Mouse (Mus musculus) c-Kit-positive CD71-positive TER-119-positive erythroid progenitor cells, embryonic 14.5 days (primary cell): ENCODE measurements around the gene Abi3bp.

ENCODE experiments used
- DNase-seq: peaks from one replicate; pipeline ENCODE4 v3.0.0-alpha.2; 2013; ENCODE audit warnings: low spot score

The Abi3bp gene

DNA sequence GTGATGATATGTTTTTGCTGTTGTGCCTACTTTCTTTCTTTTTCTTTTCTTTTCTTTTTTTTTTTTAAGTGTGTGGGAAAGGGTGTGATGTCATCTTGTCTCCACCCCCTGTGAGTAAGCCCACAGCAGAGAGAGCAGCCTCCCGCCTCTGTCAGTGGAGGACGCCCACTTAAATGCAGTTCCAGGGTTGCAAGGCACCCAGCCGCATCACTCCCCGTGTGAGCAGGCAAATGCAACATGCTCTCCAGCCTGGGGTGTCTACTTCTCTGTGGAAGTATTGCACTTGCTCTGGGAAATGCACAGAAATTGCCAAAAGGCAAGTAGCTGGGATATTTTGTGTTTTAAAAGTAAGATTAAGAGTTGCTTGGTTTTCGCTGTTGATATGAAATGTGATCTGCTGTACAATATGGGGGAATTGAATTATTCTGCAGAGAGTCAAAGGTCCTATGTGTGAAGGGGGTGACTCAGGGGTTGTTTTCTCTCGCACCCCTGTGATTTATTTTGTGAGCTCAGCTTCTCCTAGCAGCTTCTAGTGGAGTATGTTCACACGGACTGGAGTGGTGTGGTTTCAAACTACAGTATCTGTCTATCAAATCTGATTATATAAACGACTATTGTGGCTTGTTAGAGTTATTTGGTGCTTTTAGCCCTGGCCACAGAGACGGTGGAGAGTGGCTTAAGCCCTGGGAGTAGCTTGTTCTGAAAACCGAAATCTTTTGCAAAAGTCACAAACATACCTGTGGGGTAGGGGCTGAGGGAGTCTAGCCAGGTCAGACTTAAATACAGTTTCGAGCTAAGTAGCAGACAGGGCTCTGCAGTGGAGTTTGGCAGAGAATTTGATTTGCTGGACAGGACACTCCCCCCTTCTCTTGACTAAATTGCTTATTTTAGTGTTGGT, at the start of gene Abi3bp:
TSS of gene Abi3bp (plus strand) at position 202 of the 898 bp plus-strand sequence.
- DNase-seq, result no peak

DNA sequence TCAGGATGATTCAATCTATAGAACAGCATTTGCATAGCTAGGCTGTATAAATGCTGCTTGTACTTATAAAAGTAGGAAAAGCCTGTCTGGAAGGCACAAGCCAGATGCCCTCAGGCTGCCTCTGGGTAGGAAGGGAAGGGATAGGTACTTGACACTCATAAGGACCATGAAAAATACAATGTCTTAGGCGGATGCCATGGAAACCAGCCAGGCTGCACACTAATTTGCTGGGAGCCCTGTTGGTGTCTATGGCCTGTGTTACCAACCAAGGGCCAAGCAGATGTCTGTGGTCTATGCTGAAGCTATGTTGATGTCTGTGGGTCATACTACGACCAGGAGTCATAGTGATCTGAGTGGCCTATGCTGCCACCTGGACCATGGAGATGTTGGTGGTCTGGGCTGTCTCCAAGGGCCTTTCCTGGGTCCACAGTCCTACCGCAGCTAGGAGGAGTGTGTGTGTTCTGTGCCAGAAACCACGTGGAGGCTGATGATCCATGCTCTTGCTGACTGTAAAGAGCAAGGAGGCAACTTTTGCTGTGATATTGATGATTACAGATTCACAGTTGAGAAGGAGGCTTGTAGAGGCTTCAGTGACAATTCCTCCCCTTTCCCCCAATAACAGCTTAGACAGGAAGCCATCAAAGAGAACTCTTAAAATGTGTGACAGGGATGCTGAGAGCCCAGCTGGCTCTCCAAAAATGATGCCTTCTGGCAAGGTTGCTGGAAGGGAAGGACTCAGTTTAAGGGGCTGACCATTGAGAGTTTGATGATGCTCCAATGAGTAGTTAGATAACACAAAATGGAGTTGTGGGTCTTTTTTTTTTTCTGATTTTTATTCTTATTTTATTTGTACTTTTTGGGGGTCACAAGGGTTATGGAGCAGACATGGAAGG, 42.1 kb upstream of the Abi3bp start:
- no peak for DNase-seq

DNA sequence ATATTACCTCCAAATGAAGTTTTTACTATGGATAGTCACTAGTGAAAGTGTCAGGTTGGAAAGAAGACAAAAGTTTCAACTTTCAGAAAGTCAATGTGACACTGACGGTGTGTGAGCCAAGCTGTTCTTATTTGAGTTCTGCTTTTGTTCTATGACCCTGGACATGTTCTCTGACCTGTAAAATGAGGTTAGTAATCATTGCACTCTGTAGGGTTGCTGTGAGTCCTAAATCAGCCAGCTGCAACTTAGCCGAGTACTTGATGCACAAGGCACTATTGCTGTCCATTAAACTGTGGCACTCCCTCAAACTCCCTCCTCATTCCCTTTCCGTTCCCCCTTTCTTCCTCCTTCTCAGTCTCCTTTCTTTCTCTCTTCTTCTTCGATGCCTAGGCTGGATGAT, 37.4 kb upstream of the Abi3bp start:
- DNase-seq, result no peak

DNA sequence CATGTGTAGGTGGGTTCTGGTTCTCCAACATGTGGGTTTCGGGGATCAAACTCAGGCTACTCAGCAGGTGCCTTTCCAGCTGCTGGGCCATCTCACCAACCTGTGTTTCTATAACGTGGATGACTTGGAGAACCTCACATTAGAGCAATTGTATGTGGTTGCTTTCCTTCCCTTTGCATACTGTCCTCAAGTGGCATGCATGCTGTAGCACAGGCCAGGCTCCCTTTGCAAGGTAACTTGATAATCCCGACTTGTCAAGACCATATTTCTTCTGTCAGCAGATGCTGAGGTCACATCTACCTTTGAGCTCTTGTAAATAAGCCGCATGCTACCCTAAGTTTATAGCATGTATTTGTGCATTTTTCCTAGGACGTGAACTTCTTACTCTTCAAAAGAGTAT, 36.6 kb upstream of the Abi3bp start:
- DNase-seq, result no peak

DNA sequence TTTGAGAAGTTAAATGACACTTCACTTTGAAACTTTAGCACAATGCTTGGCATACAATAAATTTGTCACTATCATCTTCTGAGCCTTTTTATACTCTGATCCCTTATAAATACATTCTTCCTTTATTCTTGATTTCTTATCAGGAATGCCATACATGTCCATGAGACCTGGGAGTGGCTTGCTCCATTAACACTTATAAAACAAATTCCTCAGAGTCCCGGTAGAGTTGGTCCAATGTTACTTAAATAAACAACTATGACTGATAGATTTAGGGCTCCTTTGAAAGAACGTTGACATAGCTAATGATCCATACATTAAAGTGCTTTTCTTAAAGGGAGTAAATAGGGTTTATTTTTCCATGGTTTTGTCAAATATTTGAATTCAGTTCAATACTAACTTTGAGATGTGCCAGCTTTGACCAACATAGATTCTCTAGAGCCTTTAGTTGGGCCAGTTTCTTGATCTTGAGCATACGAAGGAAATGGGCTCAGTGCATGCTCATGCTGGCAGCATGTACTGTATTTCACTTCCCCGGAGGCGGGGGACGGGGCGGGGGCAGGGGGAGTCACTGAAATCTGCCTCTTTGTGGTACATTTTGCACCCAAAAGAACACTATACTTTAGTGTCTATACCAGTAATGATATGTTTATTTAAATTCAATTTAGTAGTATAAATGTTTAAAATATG, 35.9 kb upstream of the Abi3bp start:
- DNase-seq, result no peak

DNA sequence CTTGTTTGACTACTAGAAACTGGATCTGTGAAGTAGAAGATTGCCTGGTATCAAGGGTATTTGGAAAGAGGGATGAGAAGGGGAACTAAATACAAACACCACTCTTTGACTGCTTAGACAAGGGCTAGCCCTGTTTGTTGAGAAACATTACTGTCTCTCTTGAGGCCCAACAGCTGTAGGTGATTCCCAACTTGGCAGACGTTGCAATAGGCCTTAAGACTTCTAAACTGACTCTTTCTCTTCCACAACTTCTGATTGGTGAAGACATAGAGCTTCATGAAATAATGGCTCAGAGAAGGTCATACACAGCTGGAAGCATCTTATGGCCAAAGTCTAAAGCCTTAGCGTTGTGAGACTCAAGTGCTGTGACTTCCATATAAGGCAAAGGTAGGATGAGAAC, 26.2 kb upstream of the Abi3bp start:
- DNase-seq, result no peak

DNA sequence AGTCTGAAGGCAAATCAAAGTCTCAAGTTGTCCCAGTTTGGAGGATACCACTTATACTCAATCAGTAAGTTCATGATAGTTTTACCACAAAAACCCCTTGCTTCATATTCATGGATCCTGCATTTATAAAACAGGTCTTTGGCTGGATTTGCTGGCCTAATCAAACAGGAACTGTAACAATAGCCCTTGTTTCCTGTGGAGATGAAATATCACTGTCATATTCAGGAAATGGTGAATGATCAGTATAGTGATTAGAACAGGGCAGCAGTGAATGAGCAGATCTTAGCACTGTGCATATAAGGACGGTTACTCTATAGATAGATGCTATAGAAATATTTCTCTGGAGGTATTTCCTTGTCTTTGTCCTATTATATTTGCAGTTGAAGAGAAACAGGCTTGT, 25.8 kb upstream of the Abi3bp start:
- DNase-seq, result no peak

DNA sequence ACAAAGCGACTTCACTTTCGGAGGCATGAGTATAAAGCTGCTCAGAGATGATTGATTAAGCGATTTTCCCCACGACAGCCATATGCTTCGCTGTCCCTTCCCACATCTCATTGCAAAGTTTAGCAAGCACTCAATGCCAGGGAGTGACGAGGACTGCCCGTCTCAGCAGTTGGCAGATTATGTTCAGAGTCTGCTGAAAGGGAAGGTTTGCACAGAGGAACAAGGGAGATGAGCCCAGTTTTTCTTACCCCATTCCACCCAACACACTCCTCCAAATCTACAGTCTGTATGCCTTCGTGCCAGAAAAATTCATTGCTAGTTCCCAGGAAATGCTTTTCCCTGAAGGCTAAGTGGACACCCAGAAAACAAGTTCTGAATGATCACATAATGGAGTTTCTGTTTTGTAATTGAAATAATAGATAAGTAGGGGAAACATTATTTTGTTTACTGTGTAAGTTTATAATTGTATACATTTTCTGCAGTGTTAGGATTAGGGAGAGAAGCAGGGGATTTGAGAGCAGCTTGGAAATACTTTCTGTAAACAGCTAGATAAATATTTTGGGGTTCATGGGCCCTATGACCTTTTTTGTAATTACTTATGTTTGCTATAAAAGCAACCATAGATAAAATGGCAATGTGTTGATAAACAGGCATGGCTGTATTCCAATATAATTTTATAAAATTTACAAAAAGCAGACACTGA, 19.5 kb upstream of the Abi3bp start:
- DNase-seq, result no peak

DNA sequence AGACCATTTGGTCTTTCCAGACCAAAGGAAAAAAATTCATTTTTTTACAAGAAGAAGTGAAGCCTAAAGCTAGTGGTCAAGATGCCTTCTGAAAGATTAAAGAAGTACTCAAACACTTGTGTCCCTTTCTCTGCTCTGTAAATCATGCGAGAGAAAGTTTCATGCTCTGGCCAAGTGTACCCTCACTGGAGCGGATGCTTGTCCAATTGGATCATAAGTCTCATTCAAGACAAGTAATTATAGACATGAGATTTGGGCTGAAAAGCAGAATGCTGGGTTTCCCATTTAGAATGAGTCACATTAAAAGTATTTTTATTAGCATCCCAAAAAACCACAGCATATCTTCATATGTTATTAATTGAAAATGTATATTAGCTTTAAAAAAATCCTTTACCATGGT, 4.5 kb upstream of the Abi3bp start:
- no peak for DNase-seq

DNA sequence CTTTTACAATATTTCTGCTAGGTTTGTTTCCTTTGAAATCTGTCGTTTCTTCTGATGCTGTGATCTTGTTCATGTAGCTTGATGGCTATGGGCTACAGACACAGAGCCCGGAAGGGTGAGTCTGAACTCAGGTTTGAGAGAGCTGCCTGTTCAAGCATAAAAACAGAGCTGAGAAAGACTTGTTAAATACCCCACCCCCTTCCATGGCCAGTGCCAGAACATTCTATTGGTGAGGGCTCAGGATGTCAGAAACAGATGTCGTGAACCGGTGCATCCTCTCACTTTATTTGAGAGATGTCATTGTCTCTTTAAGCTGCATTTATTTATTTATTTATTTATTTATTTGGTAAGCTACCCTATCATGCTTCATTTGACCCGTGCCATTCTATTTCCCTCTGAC, 2.0 kb upstream of the Abi3bp start:
- no peak for DNase-seq

DNA sequence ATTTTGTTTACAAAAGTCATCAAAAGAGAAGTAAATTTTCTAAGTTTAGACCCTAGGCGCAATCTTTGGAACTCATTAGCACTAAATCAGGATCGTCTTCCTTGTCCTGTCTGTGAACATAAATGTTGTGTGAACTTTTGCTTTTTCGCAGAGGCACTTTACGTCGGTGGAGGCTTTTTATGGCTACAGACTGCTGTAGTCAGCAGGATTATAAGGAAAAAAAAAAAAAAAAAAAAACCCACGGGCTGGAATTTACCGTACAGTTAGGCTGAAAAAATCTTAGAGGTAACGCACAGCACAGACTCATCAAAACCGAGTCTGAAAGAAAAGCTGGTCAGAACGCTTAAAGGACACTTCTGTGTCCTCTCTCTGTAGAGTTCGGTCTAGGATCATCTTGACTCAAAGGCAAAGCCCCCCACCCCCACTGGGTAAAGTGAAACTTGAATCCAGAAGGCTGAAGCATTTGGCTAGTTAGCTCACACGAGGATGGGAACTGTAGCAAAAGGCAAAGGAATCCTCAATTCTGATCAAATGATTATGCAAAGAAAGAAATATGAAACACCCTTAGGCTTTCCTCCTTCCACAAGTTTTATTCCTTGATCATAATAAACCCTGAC, 1.0 kb downstream of the Abi3bp start:
- no peak for DNase-seq

DNA sequence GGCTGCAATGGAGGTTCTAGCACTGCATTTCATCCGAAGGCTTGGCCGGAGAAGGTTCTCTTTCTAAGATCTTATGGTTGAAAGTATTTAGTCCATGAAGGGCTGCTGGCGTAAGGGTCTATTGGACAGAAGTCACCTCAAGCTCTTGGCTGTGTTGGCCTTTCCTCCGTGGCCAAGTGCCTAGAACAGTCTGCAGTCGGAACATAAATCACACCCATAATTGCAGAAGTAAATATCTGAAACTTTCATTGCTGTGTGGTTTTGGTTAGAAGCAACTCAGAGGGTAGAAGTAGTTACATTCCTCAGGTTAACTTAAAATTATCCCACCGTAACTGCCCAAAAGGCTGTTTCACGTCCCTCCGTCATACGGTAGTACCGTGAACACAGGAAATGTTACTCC, 5.8 kb downstream of the Abi3bp start:
- DNase-seq, result no peak

DNA sequence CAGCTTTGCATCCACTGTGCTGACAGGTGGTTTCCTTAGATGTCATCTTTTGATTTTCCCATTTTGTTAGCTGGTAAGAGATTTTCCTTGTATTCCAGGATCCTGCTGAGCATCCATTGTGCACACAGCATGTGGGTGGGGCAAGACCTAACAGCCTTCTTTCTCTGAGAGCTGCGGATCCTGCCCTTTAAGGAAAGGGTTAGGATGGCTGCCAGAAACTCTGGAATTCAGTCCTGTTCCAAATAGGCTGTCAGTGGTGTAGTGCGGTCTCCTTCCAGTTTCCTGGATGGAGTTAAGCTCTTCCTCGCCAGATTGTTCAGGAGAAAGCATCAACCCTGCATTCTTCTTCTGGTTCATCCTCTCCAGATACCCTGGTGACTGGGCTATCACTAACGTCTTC, 8.8 kb downstream of the Abi3bp start:
- no peak for DNase-seq

DNA sequence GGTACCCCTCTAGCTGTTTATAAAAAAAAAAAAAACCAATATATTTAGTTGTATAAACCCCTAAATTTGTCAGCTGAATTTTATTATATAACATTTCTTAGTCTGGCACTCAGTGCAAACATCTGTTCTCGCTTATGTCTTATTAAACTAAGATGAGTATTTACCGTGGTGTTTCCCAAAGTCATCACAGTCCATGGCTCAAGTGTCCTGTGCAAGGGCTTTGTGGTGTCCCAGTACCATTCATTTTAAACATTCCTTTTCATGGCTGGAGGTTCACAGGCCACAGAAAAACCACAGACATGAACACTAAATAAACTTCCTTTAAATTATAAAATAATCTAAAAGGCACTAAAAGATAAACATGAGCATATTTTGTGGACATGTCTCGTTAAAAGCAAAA, 13.2 kb downstream of the Abi3bp start:
- no peak for DNase-seq

DNA sequence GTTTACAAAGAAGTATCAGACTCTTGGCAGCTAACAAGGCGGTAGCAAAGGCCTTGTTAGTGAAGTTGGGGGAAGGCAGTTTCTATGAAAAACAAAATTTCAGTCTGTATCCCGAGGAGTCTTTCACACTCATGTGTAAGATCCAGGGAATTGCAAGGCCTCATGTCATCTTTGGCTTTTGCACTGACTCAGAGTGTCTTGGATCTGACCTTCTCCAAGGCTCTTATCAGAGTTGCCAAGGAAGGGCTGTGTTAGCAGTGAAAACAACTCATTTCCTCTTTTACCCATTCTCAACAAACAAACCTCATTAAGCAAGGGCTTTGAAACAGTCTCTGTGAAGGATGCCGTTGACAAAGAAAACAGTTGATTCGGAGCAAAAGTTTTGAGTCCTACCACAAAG, 17.6 kb downstream of the Abi3bp start:
- DNase-seq, result no peak

DNA sequence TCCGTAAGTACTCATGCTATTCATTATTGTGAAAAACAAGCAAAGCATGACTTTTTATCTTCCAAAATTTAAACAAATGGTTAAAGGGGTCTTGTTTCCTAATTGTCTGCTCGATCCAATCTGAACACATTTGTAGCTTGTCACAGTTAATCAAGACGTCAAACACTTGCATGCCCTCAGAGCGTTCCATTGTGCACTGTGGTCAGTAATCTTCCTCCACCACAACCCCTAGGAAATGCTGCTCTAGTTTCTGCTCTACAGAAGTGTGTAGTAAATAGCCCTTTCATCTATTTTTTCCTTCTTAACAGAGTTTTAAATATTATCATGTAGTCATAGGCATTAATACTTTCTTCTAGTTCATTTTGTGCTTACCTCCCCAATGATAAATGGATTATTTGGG, 19.1 kb downstream of the Abi3bp start:
- no peak for DNase-seq

DNA sequence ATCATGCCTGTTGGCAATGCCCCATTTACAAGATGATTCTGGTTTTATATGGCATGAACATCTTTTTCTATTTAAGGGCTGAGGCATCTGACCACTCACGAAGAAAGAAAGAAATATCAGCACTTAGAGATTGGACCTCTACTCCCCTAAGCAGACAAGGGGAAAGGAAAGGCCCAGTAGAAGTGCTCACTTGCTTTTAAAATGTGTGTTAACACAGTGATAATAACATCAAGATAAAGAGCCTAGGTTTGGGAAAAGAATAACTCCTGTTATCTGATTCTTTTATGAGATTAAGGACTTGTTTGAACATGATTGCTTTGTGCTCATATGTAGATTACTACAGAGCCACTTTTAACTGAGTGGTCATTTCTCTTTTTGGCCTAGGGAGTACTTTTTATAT, 21.0 kb downstream of the Abi3bp start:
- no peak for DNase-seq

DNA sequence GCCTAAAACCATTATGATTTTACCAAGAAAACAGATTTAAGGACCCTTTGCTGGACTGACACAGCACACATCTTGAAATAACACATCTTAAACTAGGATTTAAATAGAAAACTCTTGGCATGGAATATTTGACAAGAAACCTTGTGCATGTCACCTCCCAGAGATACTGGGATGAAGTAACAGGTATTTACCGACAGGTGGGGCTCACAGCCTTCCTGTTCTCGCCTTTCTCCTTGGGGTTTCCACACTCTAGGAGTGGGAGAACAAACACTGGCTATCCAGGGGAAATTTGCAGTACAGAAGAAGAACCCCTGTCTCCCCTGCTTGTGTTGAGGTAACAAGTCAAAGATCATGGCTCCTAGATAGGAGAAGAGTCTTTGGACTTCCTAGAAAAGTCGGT, 22.8 kb downstream of the Abi3bp start:
- DNase-seq, result no peak

DNA sequence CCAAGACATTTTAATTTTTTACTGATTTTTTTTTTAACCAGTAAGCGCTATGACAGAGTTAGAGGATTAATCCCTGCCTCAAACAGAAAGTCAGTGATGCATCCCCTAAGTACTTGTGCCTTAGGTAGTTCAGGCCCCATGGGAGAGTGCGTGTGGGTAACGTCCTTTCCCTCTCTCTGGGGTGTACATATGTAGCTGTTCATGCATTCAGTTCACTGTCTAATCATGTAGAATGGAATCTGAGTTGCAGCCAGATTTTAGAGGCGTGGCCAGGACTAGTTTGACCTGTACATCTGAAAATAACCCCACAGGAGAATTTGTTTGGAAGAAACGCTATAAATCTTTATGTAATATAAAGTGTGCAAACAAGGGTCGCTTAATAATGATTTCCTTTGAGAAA, 23.4 kb downstream of the Abi3bp start:
- DNase-seq, result no peak

DNA sequence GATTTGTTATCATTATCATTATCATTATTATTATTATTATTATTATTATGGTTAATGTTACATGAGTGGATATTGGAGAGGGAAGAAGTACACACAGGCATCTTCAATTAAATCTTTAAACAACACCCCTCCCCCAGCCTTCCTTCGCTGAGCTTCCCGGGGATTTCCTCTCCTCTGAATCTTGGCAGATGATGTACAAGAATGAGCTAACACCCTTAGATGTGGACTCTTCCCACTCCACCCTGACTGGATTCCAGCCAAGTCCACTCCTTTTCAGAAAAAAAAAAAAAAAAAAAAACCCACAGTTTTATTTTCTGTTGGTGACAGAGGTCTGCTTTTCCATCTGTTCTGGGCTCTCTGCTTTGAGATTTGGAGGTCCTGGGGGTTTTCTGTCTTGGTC, 23.8 kb downstream of the Abi3bp start:
- no peak for DNase-seq

DNA sequence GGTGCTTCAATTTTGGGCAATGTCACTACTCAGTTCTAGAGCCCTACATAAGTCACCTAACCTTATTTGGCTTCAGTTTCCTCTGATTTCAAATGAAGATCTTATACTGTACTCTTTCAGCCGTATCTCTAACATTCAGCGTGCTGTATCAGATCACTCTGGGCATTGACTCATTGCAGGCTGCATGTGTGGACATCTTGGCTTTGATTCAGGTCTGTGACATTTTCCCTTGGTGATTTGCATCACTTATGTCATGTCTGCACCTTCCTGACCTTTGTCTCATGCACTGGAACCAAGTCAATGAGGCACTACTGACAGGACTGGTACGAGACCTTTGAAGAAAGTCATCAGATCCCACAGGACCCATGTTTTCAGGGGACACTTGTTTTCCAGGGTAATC, 24.5 kb downstream of the Abi3bp start:
- DNase-seq, result no peak

DNA sequence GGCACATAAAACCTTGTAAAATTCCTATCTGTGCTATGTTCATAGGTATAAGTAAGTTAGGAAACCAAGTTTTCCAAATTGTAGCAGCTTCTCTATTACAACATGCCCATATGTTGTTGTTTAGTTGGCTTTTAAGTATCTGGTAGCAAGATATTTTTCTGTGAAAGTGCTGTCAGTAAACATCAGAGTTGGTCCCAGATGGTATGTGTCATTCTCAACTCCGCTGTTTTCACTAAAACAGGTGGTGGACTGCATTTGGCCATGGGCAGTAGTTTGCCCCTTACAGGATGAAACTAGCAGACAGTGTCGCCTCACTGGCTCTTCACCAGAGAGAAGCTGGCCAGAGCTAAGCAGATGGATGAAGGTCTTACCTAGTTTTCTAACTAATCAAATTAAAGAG, 26.3 kb downstream of the Abi3bp start:
- DNase-seq, result no peak
